Mouse (Mus musculus): Measurements from ENCODE around the gene D16Ertd472e.

DNA sequence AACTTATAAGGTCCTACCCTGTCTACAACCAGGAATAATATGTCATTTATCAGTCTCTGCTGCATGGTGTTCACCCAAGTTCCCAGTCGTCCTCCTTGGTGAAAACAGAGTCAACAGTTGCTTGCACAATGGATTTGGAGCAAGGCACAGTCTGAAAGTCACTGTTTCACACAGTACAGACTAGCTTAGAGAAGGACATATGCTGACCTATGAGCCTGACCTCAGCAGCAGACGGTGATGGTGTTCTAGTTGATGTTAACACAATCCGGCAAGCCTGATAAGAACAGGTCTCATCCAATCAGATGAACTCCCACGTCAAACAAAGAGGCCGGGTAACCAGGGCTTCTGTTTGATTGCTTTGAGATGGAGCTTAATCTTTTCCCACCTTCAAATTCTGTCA lies 46.2 kb upstream of the D16Ertd472e start:
- TF ChIP-seq CTCF (IDR thresholded peaks at IDR 0.05; ENCODE audit: low read depth) (no peak), EP300 (IDR thresholded peaks at IDR 0.05; ENCODE audit: low read depth) (no peak)
